Mouse (Mus musculus) cortical plate, adult 2 months (tissue): ENCODE measurements at regions not wholly inside any gene's neighbourhood (a gene's known extent, or its start where the extent isn't known, plus 50 kb on each side); places are given as distances from the start of the nearest gene placed in this dataset.

Experiments
- H3K27ac ChIP-seq: fragments of 200-500 bp; 2 replicates; pipeline ENCODE4 v1.5.1; 2012; ENCODE audit warnings: low read length, control low read depth, inconsistent platforms; ENCODE audit not compliant: insufficient read depth
- H3K4me1 ChIP-seq: fragments of 200-500 bp; 2 replicates; pipeline ENCODE4 v1.6.1; 2011; ENCODE audit warnings: low read length; ENCODE audit not compliant: control insufficient read depth, insufficient read depth
- H3K4me3 ChIP-seq: fragments of 200-500 bp; 2 replicates; pipeline ENCODE4 v1.5.1; 2011; ENCODE audit warnings: mild to moderate bottlenecking, low read length, control low read depth; ENCODE audit not compliant: insufficient read depth
- CTCF ChIP-seq: fragments of 200-500 bp; IDR thresholded peaks from 2 replicates; pipeline ENCODE4 v1.5.1; 2011; ENCODE audit warnings: mild to moderate bottlenecking, control low read depth, low read length; ENCODE audit not compliant: insufficient read depth; ENCODE audit errors: extremely low read depth
- POLR2A ChIP-seq: fragments of 200-500 bp; IDR thresholded peaks from 2 replicates; pipeline ENCODE4 v1.6.1; 2011; ENCODE audit warnings: mild to moderate bottlenecking, low read length, control low read depth; ENCODE audit not compliant: insufficient read depth; ENCODE audit errors: extremely low read depth

GRCm38 (mm10) chr10:83957118-83957759 is 234.6 kb downstream of the 1500009L16Rik start:
- Histone ChIP-seq H3K4me1 (no peaks in the 10 kb centered on the region), H3K4me3 (no peak overlapping the region), H3K27ac (no peak overlapping the region)
- no peak for TF ChIP-seq CTCF
- TF ChIP-seq POLR2A: no peak

DNA sequence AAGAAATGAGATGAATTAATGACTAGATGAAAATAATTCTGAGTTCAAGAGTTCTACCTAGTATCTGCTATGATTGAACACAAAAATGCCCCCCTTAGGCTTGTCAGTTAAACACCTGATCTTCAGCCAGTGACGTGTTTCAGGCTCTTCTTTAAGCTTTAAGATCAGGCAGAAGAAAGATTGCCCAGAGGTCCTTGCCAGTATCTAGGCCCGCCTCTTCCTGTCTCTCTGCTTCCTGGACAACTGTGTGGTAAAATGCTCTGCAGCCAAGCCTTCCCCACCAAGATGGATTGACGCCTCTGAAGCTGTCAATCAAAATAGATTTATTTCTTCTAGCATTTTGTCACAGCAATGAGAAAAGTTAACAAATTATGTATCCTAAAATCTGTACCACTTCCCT is 235.7 kb downstream of the 1500009L16Rik start:
- Histone ChIP-seq H3K27ac (no peak overlapping the region), H3K4me1 (no peaks in the 10 kb centered on the region), H3K4me3 (no peak overlapping the region)
- TF ChIP-seq CTCF (no peak), POLR2A (no peak)

- H3K4me3 ChIP-seq: no peak overlapping the region
- H3K4me1 ChIP-seq: no peaks in the 10 kb centered on the region
- H3K27ac ChIP-seq: no peak overlapping the region
- TF ChIP-seq CTCF (no peak), POLR2A (no peak)
Observed at GRCm38 (mm10) chr10:83958826-83959225, 236.2 kb downstream of the 1500009L16Rik start.

GRCm38 (mm10) chr10:83963232-83963760 is 240.6 kb downstream of the 1500009L16Rik start:
- Histone ChIP-seq H3K27ac (no peak overlapping the region), H3K4me1 (no peaks in the 10 kb centered on the region)
- TF ChIP-seq POLR2A: no peak
- no peak for TF ChIP-seq CTCF

GRCm38 (mm10) chr10:83963779-83964643 is 241.3 kb downstream of the 1500009L16Rik start:
- no peak overlapping the region for H3K27ac ChIP-seq
- no peak for TF ChIP-seq POLR2A
- TF ChIP-seq CTCF: no peak
- no peak overlapping the region for H3K4me3 ChIP-seq
- no peaks in the 10 kb centered on the region for H3K4me1 ChIP-seq

More at GRCm38 (mm10) chr10:83963232-83963760, 240.6 kb downstream of the 1500009L16Rik start:
- no peak overlapping the region for H3K4me3 ChIP-seq

DNA sequence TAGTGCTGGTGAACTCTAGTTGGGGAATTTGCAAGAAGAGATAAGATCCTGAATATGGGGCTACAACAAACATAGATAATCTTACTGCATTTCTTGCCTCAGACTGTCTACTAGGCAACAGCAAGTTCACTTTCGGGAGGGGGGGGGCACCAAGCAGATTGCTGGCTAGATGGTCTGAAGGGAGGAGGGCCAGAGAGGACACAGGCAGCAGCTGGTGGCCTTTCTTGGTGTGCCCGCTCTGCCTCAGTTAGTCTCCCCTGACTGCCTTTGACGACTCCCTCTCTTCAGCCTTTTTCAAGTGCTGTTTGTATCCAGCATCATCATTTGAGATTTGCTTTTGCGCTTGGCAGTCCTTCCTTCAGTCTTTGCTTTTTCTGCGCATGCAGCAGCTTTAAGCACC is 242.2 kb downstream of the 1500009L16Rik start:
- no peak overlapping the region for H3K4me3 ChIP-seq
- H3K4me1 ChIP-seq: no peaks in the 10 kb centered on the region
- no peak overlapping the region for H3K27ac ChIP-seq
- TF ChIP-seq CTCF (no peak), POLR2A (no peak)

DNA sequence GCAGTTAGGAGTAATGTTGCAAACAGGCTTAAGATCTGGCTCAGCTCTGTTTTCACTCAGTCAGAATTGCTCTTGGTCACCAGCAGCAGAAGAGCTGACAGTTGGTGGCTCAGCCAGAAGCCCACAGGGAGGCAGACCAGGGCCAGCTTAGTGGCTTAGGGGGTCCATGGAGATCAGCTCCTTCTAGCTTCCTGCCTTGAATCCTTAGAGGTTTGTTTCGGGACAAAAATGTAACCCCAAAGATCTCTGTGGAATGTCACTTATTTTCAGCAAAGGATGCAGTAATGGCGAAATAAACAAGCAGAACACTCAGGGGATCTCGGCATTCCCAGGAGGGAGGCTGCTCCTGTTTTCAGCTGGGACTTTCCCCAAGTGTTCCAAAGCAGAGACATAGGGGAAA is 247.8 kb downstream of the 1500009L16Rik start:
- no peak for TF ChIP-seq CTCF
- no peak for TF ChIP-seq POLR2A
- Histone ChIP-seq H3K4me1 (no peaks in the 10 kb centered on the region), H3K4me3 (no peak overlapping the region), H3K27ac (no peak overlapping the region)

GRCm38 (mm10) chr10:83974548-83974947 is 251.9 kb downstream of the 1500009L16Rik start:
- Histone ChIP-seq H3K27ac (no peak overlapping the region), H3K4me1 (no peaks in the 10 kb centered on the region), H3K4me3 (no peak overlapping the region)
- TF ChIP-seq CTCF: no peak
- TF ChIP-seq POLR2A: no peak

GRCm38 (mm10) chr10:83976548-83976947 is 253.9 kb downstream of the 1500009L16Rik start:
- TF ChIP-seq CTCF: no peak
- TF ChIP-seq POLR2A: no peak
- no peak overlapping the region for H3K27ac ChIP-seq
- no peaks in the 10 kb centered on the region for H3K4me1 ChIP-seq
- no peak overlapping the region for H3K4me3 ChIP-seq
